Mouse (Mus musculus) megakaryocyte, embryonic 14.5 days (primary cell): ENCODE measurements at regions not wholly inside any gene's neighbourhood (a gene's known extent, or its start where the extent isn't known, plus 50 kb on each side); places are given as distances from the start of the nearest gene placed in this dataset.
A peak's percentile ranks its signal among the peaks of the same experiment; 100 is the strongest.

Experiments
- H3K27me3 ChIP-seq: replicated peaks from 2 replicates; pipeline ENCODE3; 2012; ENCODE audit warnings: inconsistent platforms
- H3K36me3 ChIP-seq: replicated peaks from 2 replicates; pipeline ENCODE3; 2012; ENCODE audit warnings: low read length, inconsistent platforms, mixed read lengths
- H3K4me1 ChIP-seq: 2 replicates; pipeline ENCODE4 v1.6.1; 2012; ENCODE audit warnings: inconsistent platforms
- H3K4me3 ChIP-seq: replicated peaks from 2 replicates; pipeline ENCODE3; 2012; ENCODE audit warnings: moderate library complexity, mild to moderate bottlenecking, inconsistent platforms
- H3K9me3 ChIP-seq: 2 replicates; pipeline ENCODE4 v1.6.1; 2012; ENCODE audit warnings: inconsistent platforms
- FLI1 ChIP-seq: IDR thresholded peaks from 2 replicates; pipeline ENCODE4 v1.6.1; 2012; ENCODE audit warnings: low read length, inconsistent platforms, mixed read lengths
- GATA1 ChIP-seq: IDR thresholded peaks from 3 replicates; pipeline ENCODE4 v1.6.1; 2012; ENCODE audit warnings: mixed read lengths, low read length, inconsistent platforms, borderline replicate concordance

- Histone ChIP-seq H3K4me1 (peaks cover 37% of the 10 kb centered on the region), H3K4me3 (no peak overlapping the region), H3K9me3 (no peaks in the 10 kb centered on the region), H3K27me3 (peaks cover 22% of the 10 kb centered on the region), H3K36me3 (no peaks in the 10 kb centered on the region)
- TF ChIP-seq GATA1 (no peak), FLI1 (no peak)
Measured at GRCm38 (mm10) chr1:128833096-128833715, 241.1 kb upstream of the Cxcr4 start.

GRCm38 (mm10) chr1:128832201-128832883, 240.2 kb upstream of the Cxcr4 start:
- peaks cover 37% of the 10 kb centered on the region for H3K4me1 ChIP-seq
- no peaks in the 10 kb centered on the region for H3K9me3 ChIP-seq
- H3K36me3 ChIP-seq = no peaks in the 10 kb centered on the region
- peaks cover 22% of the 10 kb centered on the region for H3K27me3 ChIP-seq
- H3K4me3 ChIP-seq = peak overlapping the region; percentile 89
- TF ChIP-seq GATA1 (no peak), FLI1 (no peak)

- H3K27me3 ChIP-seq = peaks cover 16% of the 10 kb centered on the region
- H3K4me3 ChIP-seq = no peak overlapping the region
- H3K4me1 ChIP-seq = peaks cover 37% of the 10 kb centered on the region
- no peaks in the 10 kb centered on the region for H3K9me3 ChIP-seq
- no peaks in the 10 kb centered on the region for H3K36me3 ChIP-seq
- no peak for TF ChIP-seq FLI1
- no peak for TF ChIP-seq GATA1
Measured at GRCm38 (mm10) chr1:128830671-128831240, 238.7 kb upstream of the Cxcr4 start.

DNA sequence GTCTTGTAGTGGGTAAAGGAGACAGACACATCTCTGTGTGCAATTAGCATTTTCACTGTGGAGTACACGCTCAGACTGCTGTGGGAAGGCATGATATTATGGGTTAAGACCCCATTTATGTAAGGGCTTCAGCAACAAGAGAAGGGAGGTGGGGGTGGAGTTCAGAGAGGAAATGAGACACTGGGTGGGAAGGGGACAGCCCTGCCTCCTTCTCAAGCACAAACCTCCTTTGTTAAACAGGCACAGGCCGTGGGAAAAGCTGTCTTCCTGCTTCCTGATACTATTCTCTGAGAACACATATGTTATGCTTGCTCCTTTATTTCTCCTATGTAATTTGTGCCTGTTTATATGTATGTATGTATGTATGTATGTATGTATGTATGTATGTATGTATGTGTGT, 237.4 kb upstream of the Cxcr4 start:
- TF ChIP-seq FLI1 (no peak), GATA1 (no peak)
- peaks cover 47% of the 10 kb centered on the region for H3K4me1 ChIP-seq
- H3K4me3 ChIP-seq = no peak overlapping the region
- no peaks in the 10 kb centered on the region for H3K36me3 ChIP-seq
- H3K9me3 ChIP-seq = no peaks in the 10 kb centered on the region
- peaks cover 12% of the 10 kb centered on the region for H3K27me3 ChIP-seq

- Histone ChIP-seq H3K9me3 (no peaks in the 10 kb centered on the region), H3K4me3 (no peak overlapping the region)
- TF ChIP-seq FLI1 (no peak), GATA1 (no peak)
Measured at GRCm38 (mm10) chr1:128826419-128826818, 234.3 kb upstream of the Cxcr4 start.

GRCm38 (mm10) chr1:128824916-128825683, 233.0 kb upstream of the Cxcr4 start:
- Histone ChIP-seq H3K4me3 (peak overlapping the region; percentile 53), H3K4me1 (peaks cover 35% of the 10 kb centered on the region), H3K36me3 (no peaks in the 10 kb centered on the region), H3K9me3 (peaks cover 9% of the 10 kb centered on the region), H3K27me3 (peaks cover 7% of the 10 kb centered on the region)
- TF ChIP-seq GATA1 = no peak
- no peak for TF ChIP-seq FLI1

More at GRCm38 (mm10) chr1:128826419-128826818, 234.3 kb upstream of the Cxcr4 start:
- peaks cover 7% of the 10 kb centered on the region for H3K27me3 ChIP-seq
- no peaks in the 10 kb centered on the region for H3K36me3 ChIP-seq
- H3K4me1 ChIP-seq = peaks cover 35% of the 10 kb centered on the region

DNA sequence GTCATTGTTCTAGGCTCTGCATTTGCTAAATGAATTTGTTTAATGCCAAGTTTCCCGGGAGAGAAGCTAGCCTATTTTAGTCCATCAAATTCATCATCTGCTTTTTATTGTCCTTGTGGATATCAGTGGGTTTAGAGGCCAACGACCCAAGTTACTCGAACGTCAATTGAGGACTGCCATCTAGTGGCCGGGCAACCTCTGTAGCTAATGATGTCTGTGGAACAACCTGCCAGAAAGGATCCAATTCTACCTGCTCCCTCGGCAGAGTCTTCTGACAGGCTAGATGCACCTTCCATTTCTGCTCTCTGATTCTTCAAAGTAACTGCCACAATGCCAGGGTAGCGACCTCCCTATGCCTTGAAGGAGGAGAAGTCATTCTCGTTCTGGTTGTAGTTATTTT, 232.1 kb upstream of the Cxcr4 start:
- Histone ChIP-seq H3K4me1 (peaks cover 27% of the 10 kb centered on the region), H3K4me3 (peak overlapping the region; percentile 76), H3K27me3 (peaks cover 7% of the 10 kb centered on the region), H3K9me3 (peaks cover 13% of the 10 kb centered on the region), H3K36me3 (no peaks in the 10 kb centered on the region)
- TF ChIP-seq GATA1 = no peak
- no peak for TF ChIP-seq FLI1

DNA sequence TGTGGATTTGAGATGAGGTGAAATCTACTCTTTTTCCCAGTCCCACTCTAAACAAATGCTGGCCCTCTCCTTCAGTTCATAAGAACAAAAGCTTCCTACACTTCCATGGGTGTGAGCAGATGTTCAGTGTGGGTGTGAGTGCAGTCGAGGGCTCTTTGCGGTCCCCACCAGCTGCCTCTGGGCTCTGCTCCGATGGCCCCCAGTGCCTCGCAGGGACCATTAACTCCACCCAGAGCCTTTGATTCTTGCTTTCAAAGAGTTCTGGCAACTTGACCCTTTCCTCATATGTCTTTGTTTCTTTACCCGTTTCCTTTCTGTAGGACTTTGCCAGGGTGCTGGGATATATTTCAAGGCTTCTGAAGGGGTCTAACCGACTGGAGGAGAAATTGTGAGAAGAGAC, 229.9 kb upstream of the Cxcr4 start:
- H3K4me3 ChIP-seq = no peak overlapping the region
- peaks cover 23% of the 10 kb centered on the region for H3K4me1 ChIP-seq
- H3K27me3 ChIP-seq = peaks cover 2% of the 10 kb centered on the region
- peaks cover 13% of the 10 kb centered on the region for H3K9me3 ChIP-seq
- no peak for TF ChIP-seq GATA1
- TF ChIP-seq FLI1 = no peak
- no peaks in the 10 kb centered on the region for H3K36me3 ChIP-seq

GRCm38 (mm10) chr1:128820527-128820926, 228.4 kb upstream of the Cxcr4 start:
- TF ChIP-seq FLI1 (no peak), GATA1 (no peak)
- no peaks in the 10 kb centered on the region for H3K36me3 ChIP-seq
- peaks cover 2% of the 10 kb centered on the region for H3K27me3 ChIP-seq
- H3K4me3 ChIP-seq = no peak overlapping the region
- H3K9me3 ChIP-seq = peaks cover 13% of the 10 kb centered on the region
- peaks cover 23% of the 10 kb centered on the region for H3K4me1 ChIP-seq
